Mouse (Mus musculus) CH12.LX (cell line): Measurements from ENCODE around the gene Ppp2r5d. TPM values are rescaled to one million over a fixed set of nuclear protein-coding genes. Genes with fewer than 3 reads are reported as not detected.

Experiments used
- DNase-seq: peaks from one replicate; pipeline ENCODE4 v3.0.0-alpha.2; 2013; ENCODE audit errors: extremely low read depth
- H3K27ac ChIP-seq: 2 replicates; pipeline ENCODE4 v1.5.1; 2012; ENCODE audit warnings: low read depth, mild to moderate bottlenecking, control low read depth, moderate library complexity; ENCODE audit not compliant: insufficient read depth
- H3K27me3 ChIP-seq: replicated peaks from 2 replicates; pipeline ENCODE3; 2012; ENCODE audit warnings: inconsistent platforms
- H3K36me3 ChIP-seq, 2 experiments: replicated peaks in 1 of 2; 2 replicates each; pipeline versions ENCODE3 to v1.6.1; 2012; ENCODE audit warnings: inconsistent platforms in 1 of 2, low read length in 1 of 2, mild to moderate bottlenecking in 1 of 2, mixed read lengths in 1 of 2, moderate library complexity in 1 of 2; ENCODE audit not compliant: control insufficient read depth in 1 of 2, insufficient read depth in 1 of 2
- H3K4me1 ChIP-seq, 2 experiments: 2 replicates each; pipeline ENCODE4 v1.6.1; 2012; ENCODE audit warnings: inconsistent platforms in 1 of 2, moderate library complexity in 1 of 2; ENCODE audit not compliant: insufficient read depth in 2 of 2, control insufficient read depth in 1 of 2
- H3K4me2 ChIP-seq: 2 replicates; pipeline ENCODE4 v1.6.1; 2012; ENCODE audit warnings: low read depth, mild to moderate bottlenecking, control low read depth; ENCODE audit not compliant: poor library complexity, insufficient read depth, severe bottlenecking
- H3K4me3 ChIP-seq, 3 experiments: fragments of 150-350 bp in 1 of 3; sonication (generic) in 1 of 3; replicated peaks in 1 of 3; 2 replicates each; pipeline versions ENCODE3 to v1.5.1; 2011 to 2012; ENCODE audit warnings: low read depth in 2 of 3, low read length in 2 of 3, mild to moderate bottlenecking in 2 of 3, moderate library complexity in 2 of 3, control low read depth in 1 of 3, improper control_type of control experiment in 1 of 3, inconsistent platforms in 1 of 3, mixed read lengths in 1 of 3; ENCODE audit not compliant: poor library complexity in 1 of 3
- H3K79me2 ChIP-seq: replicated peaks from 2 replicates; pipeline ENCODE4 v1.6.1; 2012; ENCODE audit warnings: mild to moderate bottlenecking, moderate library complexity; ENCODE audit not compliant: control insufficient read depth, poor library complexity, insufficient read depth, severe bottlenecking; ENCODE audit errors: extremely low read depth
- H3K9ac ChIP-seq: 2 replicates; pipeline ENCODE4 v1.6.1; 2012; ENCODE audit warnings: low read depth, mild to moderate bottlenecking, control low read depth, moderate library complexity; ENCODE audit not compliant: insufficient read depth
- H3K9me3 ChIP-seq: replicated peaks from 2 replicates; pipeline ENCODE3; 2012; ENCODE audit warnings: low read length, inconsistent platforms, mixed read lengths
- BHLHE40 ChIP-seq: IDR thresholded peaks from 2 replicates; pipeline ENCODE4 v1.6.1; 2011; ENCODE audit warnings: mild to moderate bottlenecking, low read depth, low read length, improper control_type of control experiment
- CHD1 ChIP-seq: IDR thresholded peaks from 2 replicates; pipeline ENCODE4 v1.6.1; 2012; ENCODE audit warnings: low read depth, low read length, improper control_type of control experiment, inconsistent platforms
- CHD2 ChIP-seq: IDR thresholded peaks from 2 replicates; pipeline ENCODE4 v1.6.1; 2011; ENCODE audit warnings: low read length, improper control_type of control experiment
- CTCF ChIP-seq, 2 experiments: IDR thresholded peaks in 1 of 2; conservative IDR thresholded peaks in 1 of 2; 2 replicates each; pipeline ENCODE4 v1.5.1; 2011 to 2012; ENCODE audit warnings: low read depth in 2 of 2, low read length in 2 of 2, improper control_type of control experiment in 1 of 2, inconsistent platforms in 1 of 2, mild to moderate bottlenecking in 1 of 2, moderate library complexity in 1 of 2
- E2F4 ChIP-seq: IDR thresholded peaks from 2 replicates; pipeline ENCODE4 v1.6.1; 2011; ENCODE audit warnings: low read depth, low read length, improper control_type of control experiment; ENCODE audit not compliant: insufficient replicate concordance
- ELF1 ChIP-seq: IDR thresholded peaks from 2 replicates; pipeline ENCODE4 v1.6.1; 2014; ENCODE audit warnings: low read depth, mild to moderate bottlenecking, inconsistent platforms, low read length, improper control_type of control experiment
- EP300 ChIP-seq: IDR thresholded peaks from 2 replicates; pipeline ENCODE4 v1.6.1; 2011; ENCODE audit warnings: low read length, improper control_type of control experiment
- ETS1 ChIP-seq: conservative IDR thresholded peaks from 2 replicates; pipeline ENCODE4 v1.6.1; 2012; ENCODE audit warnings: low read depth, mild to moderate bottlenecking, inconsistent platforms, low read length, improper control_type of control experiment, moderate library complexity
- GABPA ChIP-seq: IDR thresholded peaks from 2 replicates; pipeline ENCODE4 v1.6.1; 2012; ENCODE audit warnings: low read depth, low read length, improper control_type of control experiment, inconsistent platforms; ENCODE audit not compliant: insufficient replicate concordance
- HCFC1 ChIP-seq: IDR thresholded peaks from 2 replicates; pipeline ENCODE4 v1.6.1; 2012; ENCODE audit warnings: low read depth, mild to moderate bottlenecking, inconsistent platforms, low read length, improper control_type of control experiment
- IRF4 ChIP-seq: IDR thresholded peaks from 2 replicates; pipeline ENCODE4 v1.6.1; 2014; ENCODE audit warnings: low read depth, mild to moderate bottlenecking, inconsistent platforms, low read length, improper control_type of control experiment
- JUN ChIP-seq: IDR thresholded peaks from 2 replicates; pipeline ENCODE4 v1.6.1; 2011; ENCODE audit warnings: low read depth, mild to moderate bottlenecking, low read length, improper control_type of control experiment, moderate library complexity; ENCODE audit not compliant: insufficient read depth
- KAT2A ChIP-seq: IDR thresholded peaks from 2 replicates; pipeline ENCODE4 v1.6.1; 2012; ENCODE audit warnings: low read length, improper control_type of control experiment, inconsistent platforms; ENCODE audit not compliant: insufficient replicate concordance
- MAFK ChIP-seq: IDR thresholded peaks from 2 replicates; pipeline ENCODE4 v1.6.1; 2011; ENCODE audit warnings: low read length, improper control_type of control experiment; ENCODE audit not compliant: insufficient replicate concordance
- MAX ChIP-seq: IDR thresholded peaks from 2 replicates; pipeline ENCODE4 v1.6.1; 2011; ENCODE audit warnings: low read length, improper control_type of control experiment
- MAZ ChIP-seq: IDR thresholded peaks from 2 replicates; pipeline ENCODE4 v1.6.1; 2012; ENCODE audit warnings: low read depth, mild to moderate bottlenecking, inconsistent platforms, low read length, improper control_type of control experiment, moderate library complexity
- NELFE ChIP-seq: IDR thresholded peaks from 2 replicates; pipeline ENCODE4 v1.6.1; 2011; ENCODE audit warnings: low read depth, low read length, improper control_type of control experiment
- NRF1 ChIP-seq: IDR thresholded peaks from 2 replicates; pipeline ENCODE4 v1.6.1; 2014; ENCODE audit warnings: low read depth, mild to moderate bottlenecking, inconsistent platforms, low read length, improper control_type of control experiment, moderate library complexity
- PAX5 ChIP-seq: IDR thresholded peaks from 2 replicates; pipeline ENCODE4 v1.6.1; 2012; ENCODE audit warnings: low read length, inconsistent platforms, mixed read lengths
- POLR2A ChIP-seq: IDR thresholded peaks from 2 replicates; pipeline ENCODE4 v1.6.1; 2011; ENCODE audit warnings: low read depth, mild to moderate bottlenecking, improper control_type of control experiment, low read length
- POLR2AphosphoS2 ChIP-seq: IDR thresholded peaks from 2 replicates; pipeline ENCODE4 v1.6.1; 2011; ENCODE audit warnings: low read depth, low read length, improper control_type of control experiment
- RAD21 ChIP-seq: IDR thresholded peaks from 2 replicates; pipeline ENCODE4 v1.6.1; 2011; ENCODE audit warnings: low read depth, mild to moderate bottlenecking, low read length, improper control_type of control experiment, moderate library complexity
- RCOR1 ChIP-seq: conservative IDR thresholded peaks from 2 replicates; pipeline ENCODE4 v1.6.1; 2012; ENCODE audit warnings: low read depth, mild to moderate bottlenecking, inconsistent platforms, low read length, improper control_type of control experiment
- SIN3A ChIP-seq: IDR thresholded peaks from 2 replicates; pipeline ENCODE4 v1.6.1; 2012; ENCODE audit warnings: low read length, improper control_type of control experiment, inconsistent platforms
- TBP ChIP-seq: conservative IDR thresholded peaks from 2 replicates; pipeline ENCODE4 v1.6.1; 2011; ENCODE audit warnings: low read depth, low read length, improper control_type of control experiment
- TCF12 ChIP-seq: IDR thresholded peaks from 2 replicates; pipeline ENCODE4 v1.6.1; 2014; ENCODE audit warnings: low read depth, mild to moderate bottlenecking, inconsistent platforms, low read length, improper control_type of control experiment
- UBTF ChIP-seq: IDR thresholded peaks from 2 replicates; pipeline ENCODE4 v1.6.1; 2012; ENCODE audit warnings: low read depth, mild to moderate bottlenecking, inconsistent platforms, low read length, improper control_type of control experiment, moderate library complexity
- USF2 ChIP-seq: conservative IDR thresholded peaks from 2 replicates; pipeline ENCODE4 v1.6.1; 2011; ENCODE audit warnings: low read depth, low read length, improper control_type of control experiment
- ZC3H11A ChIP-seq: IDR thresholded peaks from 2 replicates; pipeline ENCODE4 v1.6.1; 2012; ENCODE audit warnings: low read depth, mild to moderate bottlenecking, inconsistent platforms, low read length, improper control_type of control experiment
- ZMIZ1 ChIP-seq: IDR thresholded peaks from 2 replicates; pipeline ENCODE4 v1.6.1; 2012; ENCODE audit warnings: low read depth, mild to moderate bottlenecking, inconsistent platforms, low read length, improper control_type of control experiment
- ZNF384 ChIP-seq: IDR thresholded peaks from 2 replicates; pipeline ENCODE4 v1.6.1; 2012; ENCODE audit warnings: low read depth, low read length, improper control_type of control experiment, inconsistent platforms
- dilution Hi-C: fragments of 300-500 bp; cut with MboI; formaldehyde crosslinking; loops from 2 replicates; pipeline ENCODE4 v1.14.3; 2020; ENCODE audit warnings: low sequenced_read_pairs; ENCODE audit not compliant: extremely low pct_unique_long_range_greater_than_20kb, extremely low pct_ligation_motif_present
- in situ Hi-C: fragments of 300-500 bp; cut with MboI; formaldehyde crosslinking; loops from 3 replicates; pipeline ENCODE4 v1.14.3; 2019; ENCODE audit warnings: low sequenced_read_pairs, low pct_ligation_motif_present, low pct_unique_long_range_greater_than_20kb, mixed read lengths
- polyA plus RNA-seq: library from polyadenylated mRNA; unstranded; fragments of >175 nt; gene quantifications from 2 replicates; pipeline ENCODE4 v1.2.1, GENCODE M21; 2012; ENCODE audit warnings: low read depth; ENCODE audit not compliant: insufficient read length
- total RNA-seq, 2 experiments: library from RNA; depleted of rRNA; stranded (reverse); fragments of 300-350 nt in 1 of 2; fragments of >200 nt in 1 of 2; gene quantifications; 2 replicates each; pipeline ENCODE4 v1.2.3; 2012 to 2014

Gene Ppp2r5d
- total and polyA plus RNA-seq, 3 experiments: 56.2 to 75.4 (median 57.7) TPM

- Histone ChIP-seq H3K9me3 (peaks cover 10% of the 10 kb centered on the region), H3K79me2 (peaks cover 19% of the 10 kb centered on the region), H3K4me3 (peak overlapping the region; percentile 84 to 99 (median 87)), H3K36me3 (peaks cover 17 to 35% of the 10 kb centered on the region in 2 experiments), H3K4me1 (peaks cover 6 to 18% of the 10 kb centered on the region in 2 experiments), H3K9ac (peak overlapping the region; percentile 91), H3K27ac (peak overlapping the region; percentile 15), H3K27me3 (no peaks in the 10 kb centered on the region), H3K4me2 (peak overlapping the region; percentile 86)
- dilution Hi-C loops: no loop called here
- in situ Hi-C loops: loop anchor here (5.0 kb wide), 1 partner anchor 59 kb away; the partner anchor contains the start of gene Cul7
- TF ChIP-seq MAFK: no peak
- TF ChIP-seq RAD21: no peak
- TF ChIP-seq JUN: no peak
- TF ChIP-seq CHD2: no peak
- TF ChIP-seq USF2: no peak
- TF ChIP-seq ZC3H11A: no peak
- no peak for TF ChIP-seq BHLHE40
- TF ChIP-seq ETS1: no peak
- no peak for TF ChIP-seq E2F4
- TF ChIP-seq PAX5: no peak
- TF ChIP-seq GABPA: no peak
- no peak for TF ChIP-seq RCOR1
- DNase-seq: no peak
Measured at GRCm38 (mm10) chr17:46711612-46712271, 6.8 kb upstream of the Ppp2r5d start.

DNA sequence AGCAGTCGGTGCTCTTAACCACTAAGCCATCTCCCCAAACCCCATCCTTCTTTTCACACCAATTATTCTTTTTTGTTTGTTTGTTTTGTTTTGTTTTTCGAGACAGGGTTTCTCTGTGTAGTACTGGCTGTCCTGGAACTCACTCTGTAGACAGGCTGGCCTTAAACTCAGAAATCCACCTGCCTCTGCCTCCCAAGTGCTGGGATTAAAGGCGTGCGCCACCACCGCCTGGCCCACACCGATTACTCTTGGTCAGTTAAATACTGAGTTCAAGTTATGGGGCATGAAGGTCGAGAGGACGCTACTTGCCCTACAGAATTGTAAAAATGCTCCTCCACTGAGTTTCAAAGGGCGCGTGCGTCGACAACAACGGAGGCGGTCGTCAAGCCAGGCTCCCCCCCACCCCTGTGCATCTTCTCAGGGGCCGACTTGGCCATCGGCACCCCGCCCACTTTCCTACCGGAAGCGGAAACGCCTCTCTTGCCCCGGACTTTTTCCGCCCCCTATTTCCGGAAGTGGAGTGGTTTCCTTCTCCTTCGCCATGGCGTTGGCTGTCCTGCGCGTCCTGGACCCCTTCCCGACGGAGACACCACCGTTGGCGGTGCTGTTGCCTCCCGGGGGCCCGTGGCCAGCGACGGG lies 6.2 kb upstream of the Ppp2r5d start, which contains the start of gene Pex6:
TSS of gene Pex6 (plus strand) at position 505 of the 639 bp plus-strand sequence.
- Histone ChIP-seq H3K27me3 (no peaks in the 10 kb centered on the region), H3K9ac (peak within 1 kb of the TSS; percentile 91), H3K4me3 (peak within 1 kb of the TSS; percentile 84 to 99 (median 87)), H3K4me2 (peak within 1 kb of the TSS; percentile 86), H3K4me1 (peaks cover 6 to 18% of the 10 kb centered on the region in 2 experiments), H3K9me3 (peaks cover 10% of the 10 kb centered on the region), H3K79me2 (peaks cover 19% of the 10 kb centered on the region), H3K36me3 (peaks cover 15 to 28% of the 10 kb centered on the region in 2 experiments), H3K27ac (peak within 1 kb of the TSS; percentile 15)
- dilution Hi-C loops: no loop called here
- peak; percentile 96 for DNase-seq
- in situ Hi-C loops: loop anchor here (5.0 kb wide), 1 partner anchor 59 kb away; the partner anchor contains the start of gene Cul7
- TF ChIP-seq ZMIZ1 (peak; percentile 79), ZNF384 (no peak), NRF1 (peak; percentile 53), EP300 (no peak), USF2 (no peak), ELF1 (peak; percentile 96), HCFC1 (peak; percentile 89), TCF12 (peak; percentile 81), ETS1 (no peak), KAT2A (peak; percentile 76; the same call in 1 of the 2 replicates), MAZ (peak; percentile 92), CHD1 (no peak), CTCF (conservative IDR thresholded peaks at IDR 0.05 in 1 of 2, IDR thresholded peaks at IDR 0.05 in 1 of 2; ENCODE audit: low read depth in 2 of 2, low read length in 2 of 2) (no peak), POLR2A (peak; percentile 87), IRF4 (peak; percentile 26; the same call in 1 of the 2 replicates), TBP (peak; percentile 64; the same call in 1 of the 2 replicates), UBTF (no peak), NELFE (peak; percentile 77; the same call in 1 of the 2 replicates), POLR2AphosphoS2 (0 out of 2 replicates have a peak, but pooled peaks have one; percentile 33), MAX (peak; percentile 59; the same call in 1 of the 2 replicates), SIN3A (peak; percentile 95)
